Mouse (Mus musculus) CH12.LX (cell line): ENCODE measurements around the gene Lamp2. TPM values are rescaled to one million over a fixed set of nuclear protein-coding genes. Genes with fewer than 3 reads are reported as not detected.

Experiments used
- DNase-seq: peaks from one replicate; pipeline ENCODE4 v3.0.0-alpha.2; 2013; ENCODE audit errors: extremely low read depth
- H3K27ac ChIP-seq: 2 replicates; pipeline ENCODE4 v1.5.1; 2012; ENCODE audit warnings: low read depth, mild to moderate bottlenecking, control low read depth, moderate library complexity; ENCODE audit not compliant: insufficient read depth
- H3K27me3 ChIP-seq: replicated peaks from 2 replicates; pipeline ENCODE3; 2012; ENCODE audit warnings: inconsistent platforms
- H3K36me3 ChIP-seq, 2 experiments: replicated peaks in 1 of 2; 2 replicates each; pipeline versions ENCODE3 to v1.6.1; 2012; ENCODE audit warnings: inconsistent platforms in 1 of 2, low read length in 1 of 2, mild to moderate bottlenecking in 1 of 2, mixed read lengths in 1 of 2, moderate library complexity in 1 of 2; ENCODE audit not compliant: control insufficient read depth in 1 of 2, insufficient read depth in 1 of 2
- H3K4me1 ChIP-seq, 2 experiments: 2 replicates each; pipeline ENCODE4 v1.6.1; 2012; ENCODE audit warnings: inconsistent platforms in 1 of 2, moderate library complexity in 1 of 2; ENCODE audit not compliant: insufficient read depth in 2 of 2, control insufficient read depth in 1 of 2
- H3K4me2 ChIP-seq: 2 replicates; pipeline ENCODE4 v1.6.1; 2012; ENCODE audit warnings: low read depth, mild to moderate bottlenecking, control low read depth; ENCODE audit not compliant: poor library complexity, insufficient read depth, severe bottlenecking
- H3K4me3 ChIP-seq, 3 experiments: fragments of 150-350 bp in 1 of 3; sonication (generic) in 1 of 3; replicated peaks in 1 of 3; 2 replicates each; pipeline versions ENCODE3 to v1.5.1; 2011 to 2012; ENCODE audit warnings: low read depth in 2 of 3, low read length in 2 of 3, mild to moderate bottlenecking in 2 of 3, moderate library complexity in 2 of 3, control low read depth in 1 of 3, improper control_type of control experiment in 1 of 3, inconsistent platforms in 1 of 3, mixed read lengths in 1 of 3; ENCODE audit not compliant: poor library complexity in 1 of 3
- H3K79me2 ChIP-seq: replicated peaks from 2 replicates; pipeline ENCODE4 v1.6.1; 2012; ENCODE audit warnings: mild to moderate bottlenecking, moderate library complexity; ENCODE audit not compliant: control insufficient read depth, poor library complexity, insufficient read depth, severe bottlenecking; ENCODE audit errors: extremely low read depth
- H3K9ac ChIP-seq: 2 replicates; pipeline ENCODE4 v1.6.1; 2012; ENCODE audit warnings: low read depth, mild to moderate bottlenecking, control low read depth, moderate library complexity; ENCODE audit not compliant: insufficient read depth
- H3K9me3 ChIP-seq: replicated peaks from 2 replicates; pipeline ENCODE3; 2012; ENCODE audit warnings: low read length, inconsistent platforms, mixed read lengths
- CHD2 ChIP-seq: IDR thresholded peaks from 2 replicates; pipeline ENCODE4 v1.6.1; 2011; ENCODE audit warnings: low read length, improper control_type of control experiment
- CTCF ChIP-seq, 2 experiments: IDR thresholded peaks in 1 of 2; conservative IDR thresholded peaks in 1 of 2; 2 replicates each; pipeline ENCODE4 v1.5.1; 2011 to 2012; ENCODE audit warnings: low read depth in 2 of 2, low read length in 2 of 2, improper control_type of control experiment in 1 of 2, inconsistent platforms in 1 of 2, mild to moderate bottlenecking in 1 of 2, moderate library complexity in 1 of 2
- E2F4 ChIP-seq: IDR thresholded peaks from 2 replicates; pipeline ENCODE4 v1.6.1; 2011; ENCODE audit warnings: low read depth, low read length, improper control_type of control experiment; ENCODE audit not compliant: insufficient replicate concordance
- GABPA ChIP-seq: IDR thresholded peaks from 2 replicates; pipeline ENCODE4 v1.6.1; 2012; ENCODE audit warnings: low read depth, low read length, improper control_type of control experiment, inconsistent platforms; ENCODE audit not compliant: insufficient replicate concordance
- JUN ChIP-seq: IDR thresholded peaks from 2 replicates; pipeline ENCODE4 v1.6.1; 2011; ENCODE audit warnings: low read depth, mild to moderate bottlenecking, low read length, improper control_type of control experiment, moderate library complexity; ENCODE audit not compliant: insufficient read depth
- MAFK ChIP-seq: IDR thresholded peaks from 2 replicates; pipeline ENCODE4 v1.6.1; 2011; ENCODE audit warnings: low read length, improper control_type of control experiment; ENCODE audit not compliant: insufficient replicate concordance
- MAX ChIP-seq: IDR thresholded peaks from 2 replicates; pipeline ENCODE4 v1.6.1; 2011; ENCODE audit warnings: low read length, improper control_type of control experiment
- MAZ ChIP-seq: IDR thresholded peaks from 2 replicates; pipeline ENCODE4 v1.6.1; 2012; ENCODE audit warnings: low read depth, mild to moderate bottlenecking, inconsistent platforms, low read length, improper control_type of control experiment, moderate library complexity
- MEF2A ChIP-seq: IDR thresholded peaks from 2 replicates; pipeline ENCODE4 v1.6.1; 2014; ENCODE audit warnings: low read depth, mild to moderate bottlenecking, inconsistent platforms, low read length, improper control_type of control experiment, borderline replicate concordance
- MXI1 ChIP-seq: IDR thresholded peaks from 2 replicates; pipeline ENCODE4 v1.6.1; 2011; ENCODE audit warnings: mild to moderate bottlenecking, low read depth, low read length, improper control_type of control experiment
- RCOR1 ChIP-seq: conservative IDR thresholded peaks from 2 replicates; pipeline ENCODE4 v1.6.1; 2012; ENCODE audit warnings: low read depth, mild to moderate bottlenecking, inconsistent platforms, low read length, improper control_type of control experiment
- SIN3A ChIP-seq: IDR thresholded peaks from 2 replicates; pipeline ENCODE4 v1.6.1; 2012; ENCODE audit warnings: low read length, improper control_type of control experiment, inconsistent platforms
- SMC3 ChIP-seq: IDR thresholded peaks from 2 replicates; pipeline ENCODE4 v1.6.1; 2011; ENCODE audit warnings: low read depth, low read length, improper control_type of control experiment
- TCF12 ChIP-seq: IDR thresholded peaks from 2 replicates; pipeline ENCODE4 v1.6.1; 2014; ENCODE audit warnings: low read depth, mild to moderate bottlenecking, inconsistent platforms, low read length, improper control_type of control experiment
- USF1 ChIP-seq: IDR thresholded peaks from 2 replicates; pipeline ENCODE4 v1.6.1; 2014; ENCODE audit warnings: low read depth, mild to moderate bottlenecking, inconsistent platforms, low read length, improper control_type of control experiment
- USF2 ChIP-seq: conservative IDR thresholded peaks from 2 replicates; pipeline ENCODE4 v1.6.1; 2011; ENCODE audit warnings: low read depth, low read length, improper control_type of control experiment
- ZC3H11A ChIP-seq: IDR thresholded peaks from 2 replicates; pipeline ENCODE4 v1.6.1; 2012; ENCODE audit warnings: low read depth, mild to moderate bottlenecking, inconsistent platforms, low read length, improper control_type of control experiment
- dilution Hi-C: fragments of 300-500 bp; cut with MboI; formaldehyde crosslinking; loops from 2 replicates; pipeline ENCODE4 v1.14.3; 2020; ENCODE audit warnings: low sequenced_read_pairs; ENCODE audit not compliant: extremely low pct_unique_long_range_greater_than_20kb, extremely low pct_ligation_motif_present
- in situ Hi-C: fragments of 300-500 bp; cut with MboI; formaldehyde crosslinking; loops from 3 replicates; pipeline ENCODE4 v1.14.3; 2019; ENCODE audit warnings: low sequenced_read_pairs, low pct_ligation_motif_present, low pct_unique_long_range_greater_than_20kb, mixed read lengths
- polyA plus RNA-seq: library from polyadenylated mRNA; unstranded; fragments of >175 nt; gene quantifications from 2 replicates; pipeline ENCODE4 v1.2.1, GENCODE M21; 2012; ENCODE audit warnings: low read depth; ENCODE audit not compliant: insufficient read length
- total RNA-seq, 2 experiments: library from RNA; depleted of rRNA; stranded (reverse); fragments of 300-350 nt in 1 of 2; fragments of >200 nt in 1 of 2; gene quantifications; 2 replicates each; pipeline ENCODE4 v1.2.3; 2012 to 2014

The Lamp2 gene
- total and polyA plus RNA-seq, 3 experiments, result 35.3 to 79.9 (median 66.2) TPM

- no peak overlapping the region for H3K27ac ChIP-seq
- DNase-seq, result no peak
- peaks cover 27 to 73% of the 10 kb centered on the region in 2 experiments for H3K36me3 ChIP-seq
- no peaks in the 10 kb centered on the region for H3K27me3 ChIP-seq
- H3K79me2 ChIP-seq, result no peaks in the 10 kb centered on the region
- dilution Hi-C loops (no loop called here), in situ Hi-C loops (no loop called here)
- H3K4me2 ChIP-seq, result no peak overlapping the region
- H3K4me3 ChIP-seq, result no peak overlapping the region
- H3K4me1 ChIP-seq, result peaks cover 3 to 21% of the 10 kb centered on the region in 2 experiments; a peak in 3 of 4 replicates
- H3K9me3 ChIP-seq, result no peaks in the 10 kb centered on the region
- H3K9ac ChIP-seq, result no peak overlapping the region
- TF ChIP-seq MAFK (no peak), ZC3H11A (no peak), CTCF (conservative IDR thresholded peaks at IDR 0.05 in 1 of 2, IDR thresholded peaks at IDR 0.05 in 1 of 2; ENCODE audit: low read depth in 2 of 2, low read length in 2 of 2) (no peak), USF2 (no peak), SMC3 (no peak), CHD2 (no peak)
Observed at GRCm38 (mm10) chrX:38426043-38426442, 30.2 kb downstream of the Lamp2 start.

GRCm38 (mm10) chrX:38423096-38423495 is 33.2 kb downstream of the Lamp2 start:
- Histone ChIP-seq H3K9me3 (no peaks in the 10 kb centered on the region), H3K27ac (no peak overlapping the region), H3K4me2 (no peak overlapping the region), H3K79me2 (no peaks in the 10 kb centered on the region), H3K4me3 (no peak overlapping the region), H3K4me1 (no peaks in the 10 kb centered on the region), H3K9ac (no peak overlapping the region), H3K36me3 (peaks cover 17 to 63% of the 10 kb centered on the region in 2 experiments), H3K27me3 (no peaks in the 10 kb centered on the region)
- no peak for DNase-seq
- in situ Hi-C loops (no loop called here), dilution Hi-C loops (no loop called here)
- TF ChIP-seq ZC3H11A, result no peak
- no peak for TF ChIP-seq RCOR1
- TF ChIP-seq E2F4, result no peak
- no peak for TF ChIP-seq SMC3
- TF ChIP-seq MAZ, result no peak
- no peak for TF ChIP-seq MAX
- no peak for TF ChIP-seq USF2
- no peak for TF ChIP-seq JUN
- TF ChIP-seq USF1, result no peak
- no peak for TF ChIP-seq SIN3A
- no peak for TF ChIP-seq MEF2A

- no peak for DNase-seq
- TF ChIP-seq TCF12, result no peak
- no peak for TF ChIP-seq MXI1
- TF ChIP-seq GABPA, result no peak
- in situ Hi-C loops, result no loop called here
- Histone ChIP-seq H3K27me3 (no peaks in the 10 kb centered on the region), H3K79me2 (no peaks in the 10 kb centered on the region), H3K4me1 (no peaks in the 10 kb centered on the region), H3K36me3 (peaks cover 17 to 60% of the 10 kb centered on the region in 2 experiments), H3K4me3 (no peak overlapping the region), H3K27ac (no peak overlapping the region), H3K9ac (no peak overlapping the region), H3K4me2 (no peak overlapping the region), H3K9me3 (no peaks in the 10 kb centered on the region)
- dilution Hi-C loops, result no loop called here
Observed at GRCm38 (mm10) chrX:38422396-38422795, 33.9 kb downstream of the Lamp2 start.
